Mouse (Mus musculus): Measurements from ENCODE around the gene Jmjd8. TPM values are rescaled to one million over a fixed set of nuclear protein-coding genes. Genes with fewer than 3 reads are reported as not detected.

Gene Jmjd8
- 13.2 and 16.7 TPM in 2 replicates for polyA plus RNA-seq (2011; ENCODE audit: insufficient read depth, insufficient read length, low read depth, missing spikeins)

DNA sequence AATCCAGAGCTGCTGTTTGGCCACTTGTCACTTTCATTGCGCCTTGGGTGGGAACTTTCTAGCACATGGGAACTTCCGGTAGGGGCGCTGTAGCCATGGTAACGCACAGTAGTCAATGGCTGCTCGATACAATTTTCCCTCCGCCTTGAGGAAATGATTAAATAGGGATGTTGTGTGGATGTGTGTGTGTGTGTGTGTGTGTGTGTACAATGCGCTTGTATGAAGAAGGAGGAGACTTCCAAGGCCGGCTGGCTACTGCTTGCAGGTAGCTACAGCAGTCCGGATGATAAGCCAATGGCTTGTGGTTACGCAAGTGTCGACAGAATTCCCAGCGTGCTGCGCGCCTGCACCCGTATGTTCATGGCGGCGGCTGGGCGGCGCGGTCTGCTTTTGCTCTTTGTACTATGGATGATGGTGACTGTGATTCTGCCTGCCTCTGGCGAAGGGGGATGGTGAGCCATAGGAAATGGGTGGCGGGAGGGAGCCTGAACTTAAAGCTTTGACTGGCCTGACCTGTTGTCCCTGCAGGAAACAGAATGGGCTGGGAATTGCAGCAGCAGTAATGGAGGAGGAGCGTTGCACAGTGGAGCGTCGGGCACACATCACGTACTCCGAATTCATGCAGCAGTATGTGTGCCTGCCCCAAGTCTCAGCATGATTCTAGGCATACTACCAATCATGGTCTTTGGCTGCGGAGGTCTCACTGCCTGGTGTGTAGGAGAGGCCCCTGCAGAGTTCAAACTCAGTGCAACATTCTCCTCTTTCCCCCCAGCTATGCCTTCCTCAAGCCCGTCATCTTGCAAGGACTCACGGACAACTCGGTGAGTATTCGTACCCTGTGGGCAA is at the start of gene Jmjd8:
TSS of gene Jmjd8 (plus strand) at position 156 of the 846 bp plus-strand sequence.
- Histone ChIP-seq H3K27ac (ENCODE audit: insufficient read depth, low read length) (peak within 1 kb of the TSS; percentile 23; the same call in 1 of the 2 replicates), H3K4me1 (ENCODE audit: control insufficient read depth, insufficient read depth, low read length) (no peaks in the 10 kb centered on the region), H3K9ac (ENCODE audit: low read depth, poor library complexity, severe bottlenecking) (peak within 1 kb of the TSS; percentile 36), H3K9me3 (replicated peaks; ENCODE audit: control insufficient read depth, insufficient read depth, low read length, poor library complexity, severe bottlenecking) (no peaks in the 10 kb centered on the region), H3K36me3 (ENCODE audit: control insufficient read depth, insufficient read depth, low read length, poor library complexity, severe bottlenecking) (peaks cover 16% of the 10 kb centered on the region), H3K27me3 (ENCODE audit: control insufficient read depth, insufficient read depth, low read length, poor library complexity, severe bottlenecking) (no peaks in the 10 kb centered on the region), H3K4me3 (ENCODE audit: low read depth, low read length) (peak within 1 kb of the TSS; percentile 81)
- TF ChIP-seq CTCF (IDR thresholded peaks at IDR 0.05; ENCODE audit: low read depth, low read length) (peak; percentile 15), POLR2A (IDR thresholded peaks at IDR 0.05; ENCODE audit: insufficient read depth, low read length) (peak; percentile 72), EP300 (IDR thresholded peaks at IDR 0.05; ENCODE audit: insufficient read depth, low read depth, low read length) (no peak)

DNA sequence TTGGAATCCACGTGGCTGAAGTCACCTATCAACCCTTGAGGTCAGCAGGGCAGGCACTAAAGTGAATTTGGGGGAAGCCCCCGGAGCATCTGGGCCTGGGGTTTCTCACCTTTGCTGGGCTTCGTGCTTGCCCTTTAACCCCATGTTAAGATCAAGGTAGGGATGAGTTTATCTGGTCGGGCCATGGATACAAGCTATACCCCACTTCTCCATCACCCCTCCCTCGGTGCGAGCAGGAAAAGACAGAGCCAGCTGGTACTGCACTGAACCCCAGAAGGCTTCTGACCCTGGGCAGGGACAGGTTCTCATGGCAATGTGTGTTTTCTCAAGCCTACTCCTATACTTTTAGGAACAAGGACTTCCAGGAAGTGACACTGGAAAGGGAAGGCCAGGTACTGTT is 47.3 kb upstream of the Jmjd8 start:
- H3K4me1 ChIP-seq (ENCODE audit: control insufficient read depth, insufficient read depth, low read length), result no peaks in the 10 kb centered on the region
- H3K36me3 ChIP-seq (ENCODE audit: control insufficient read depth, insufficient read depth, low read length, poor library complexity, severe bottlenecking), result peaks cover 4% of the 10 kb centered on the region
- H3K9me3 ChIP-seq (replicated peaks; ENCODE audit: control insufficient read depth, insufficient read depth, low read length, poor library complexity, severe bottlenecking), result no peaks in the 10 kb centered on the region
- no peak for TF ChIP-seq POLR2A (IDR thresholded peaks at IDR 0.05; ENCODE audit: insufficient read depth, low read length)
- H3K27me3 ChIP-seq (ENCODE audit: control insufficient read depth, insufficient read depth, low read length, poor library complexity, severe bottlenecking), result no peaks in the 10 kb centered on the region
- no peak overlapping the region for H3K4me3 ChIP-seq (ENCODE audit: low read depth, low read length)
- no peak overlapping the region for H3K9ac ChIP-seq (ENCODE audit: low read depth, poor library complexity, severe bottlenecking)
- H3K27ac ChIP-seq (ENCODE audit: insufficient read depth, low read length), result no peak overlapping the region

DNA sequence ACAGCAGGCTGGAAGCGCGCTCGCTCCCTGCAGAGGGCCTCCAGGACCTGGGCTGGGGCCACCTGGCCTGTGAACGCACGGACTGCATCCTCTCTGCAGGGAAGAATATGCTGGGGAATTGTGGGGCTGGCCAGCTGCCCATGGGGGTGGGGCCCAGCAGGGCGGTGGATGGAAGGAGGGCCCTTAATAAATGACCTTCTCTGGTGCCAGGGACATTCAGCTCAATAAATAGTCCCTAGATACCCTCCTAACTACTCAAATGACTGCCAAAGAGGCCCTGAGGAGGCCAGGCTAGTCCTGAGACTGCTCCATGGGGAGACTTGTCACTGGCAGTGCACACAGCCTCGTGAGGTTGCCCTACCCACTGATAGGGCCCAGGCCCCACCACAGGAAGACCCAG is 45.6 kb upstream of the Jmjd8 start:
- Histone ChIP-seq H3K4me1 (ENCODE audit: control insufficient read depth, insufficient read depth, low read length) (no peaks in the 10 kb centered on the region), H3K36me3 (ENCODE audit: control insufficient read depth, insufficient read depth, low read length, poor library complexity, severe bottlenecking) (peaks cover 4% of the 10 kb centered on the region), H3K4me3 (ENCODE audit: low read depth, low read length) (no peak overlapping the region), H3K27me3 (ENCODE audit: control insufficient read depth, insufficient read depth, low read length, poor library complexity, severe bottlenecking) (no peaks in the 10 kb centered on the region), H3K9me3 (replicated peaks; ENCODE audit: control insufficient read depth, insufficient read depth, low read length, poor library complexity, severe bottlenecking) (no peaks in the 10 kb centered on the region), H3K9ac (ENCODE audit: low read depth, poor library complexity, severe bottlenecking) (no peak overlapping the region), H3K27ac (ENCODE audit: insufficient read depth, low read length) (no peak overlapping the region)
- TF ChIP-seq POLR2A (IDR thresholded peaks at IDR 0.05; ENCODE audit: insufficient read depth, low read length), result no peak
- no peak for TF ChIP-seq CTCF (IDR thresholded peaks at IDR 0.05; ENCODE audit: low read depth, low read length)
- TF ChIP-seq EP300 (IDR thresholded peaks at IDR 0.05; ENCODE audit: insufficient read depth, low read depth, low read length), result no peak

DNA sequence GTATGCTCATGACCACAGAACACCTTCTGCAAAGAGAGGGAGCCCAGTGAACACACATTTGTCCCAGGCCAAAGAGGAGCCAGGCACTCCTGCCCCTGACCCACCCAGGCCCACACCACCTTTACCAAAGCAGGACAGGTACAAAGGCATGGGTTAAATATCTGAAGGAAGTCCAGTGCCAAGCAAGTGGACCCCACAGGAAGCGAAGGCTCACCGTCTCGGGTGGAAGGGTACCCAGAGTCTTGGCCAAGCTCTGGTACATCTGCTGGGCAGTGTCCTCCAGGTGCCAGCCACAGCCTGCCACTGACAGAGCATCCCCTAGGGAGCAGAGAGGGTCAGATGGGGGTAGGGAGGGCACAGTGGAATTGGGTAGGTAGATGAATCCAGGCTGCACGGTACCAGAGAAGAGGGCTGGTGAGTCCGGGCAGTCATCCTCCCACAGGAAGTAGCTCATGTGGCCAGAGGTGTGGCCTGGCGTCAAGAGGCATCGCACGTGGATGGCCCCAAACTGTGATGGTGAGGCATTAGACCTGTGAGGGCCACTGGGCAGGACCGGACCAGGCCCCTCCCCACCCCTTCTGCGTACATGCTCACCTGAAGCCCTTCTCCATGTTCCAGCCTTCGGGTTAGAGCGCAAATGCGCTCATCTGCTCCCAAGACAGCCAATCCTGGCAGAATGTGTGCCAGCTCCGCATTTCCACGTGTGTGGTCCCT is 44.6 kb upstream of the Jmjd8 start:
- Histone ChIP-seq H3K27me3 (ENCODE audit: control insufficient read depth, insufficient read depth, low read length, poor library complexity, severe bottlenecking) (no peaks in the 10 kb centered on the region), H3K27ac (ENCODE audit: insufficient read depth, low read length) (no peak overlapping the region), H3K9ac (ENCODE audit: low read depth, poor library complexity, severe bottlenecking) (no peak overlapping the region), H3K4me1 (ENCODE audit: control insufficient read depth, insufficient read depth, low read length) (no peaks in the 10 kb centered on the region), H3K4me3 (ENCODE audit: low read depth, low read length) (no peak overlapping the region), H3K9me3 (replicated peaks; ENCODE audit: control insufficient read depth, insufficient read depth, low read length, poor library complexity, severe bottlenecking) (no peaks in the 10 kb centered on the region), H3K36me3 (ENCODE audit: control insufficient read depth, insufficient read depth, low read length, poor library complexity, severe bottlenecking) (peaks cover 4% of the 10 kb centered on the region)
- no peak for TF ChIP-seq EP300 (IDR thresholded peaks at IDR 0.05; ENCODE audit: insufficient read depth, low read depth, low read length)
- TF ChIP-seq CTCF (IDR thresholded peaks at IDR 0.05; ENCODE audit: low read depth, low read length), result no peak
- no peak for TF ChIP-seq POLR2A (IDR thresholded peaks at IDR 0.05; ENCODE audit: insufficient read depth, low read length)

DNA sequence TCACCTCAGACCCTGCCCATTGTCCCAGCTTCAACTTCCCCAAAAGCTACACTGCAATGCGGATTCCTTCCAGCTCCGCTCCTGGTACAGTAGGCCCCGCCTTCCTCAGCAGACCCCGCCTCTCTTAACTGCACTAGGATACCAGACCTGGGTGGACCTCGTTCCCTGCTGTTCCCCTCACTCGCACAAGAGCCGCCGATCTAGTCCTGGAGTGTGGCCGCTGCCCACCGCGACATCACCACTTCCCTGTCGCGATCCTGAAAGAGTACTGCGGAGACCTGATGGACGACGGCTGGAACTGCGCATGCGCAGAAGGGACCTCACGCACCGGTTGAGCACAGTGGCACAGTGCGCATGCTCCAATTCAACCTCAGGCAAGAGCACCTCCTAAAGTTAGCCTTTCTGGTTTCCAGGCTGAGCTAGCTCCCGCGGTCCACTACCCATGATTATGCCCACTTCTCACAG is 43.4 kb upstream of the Jmjd8 start, which contains the start of gene Haghl:
TSS of gene Haghl (minus strand) at position 393 of the 465 bp plus-strand sequence.
- no peaks in the 10 kb centered on the region for H3K9me3 ChIP-seq (replicated peaks; ENCODE audit: control insufficient read depth, insufficient read depth, low read length, poor library complexity, severe bottlenecking)
- H3K36me3 ChIP-seq (ENCODE audit: control insufficient read depth, insufficient read depth, low read length, poor library complexity, severe bottlenecking), result peaks cover 4% of the 10 kb centered on the region
- peak within 1 kb of the TSS; percentile 37 for H3K9ac ChIP-seq (ENCODE audit: low read depth, poor library complexity, severe bottlenecking)
- TF ChIP-seq EP300 (IDR thresholded peaks at IDR 0.05; ENCODE audit: insufficient read depth, low read depth, low read length) (no peak), POLR2A (IDR thresholded peaks at IDR 0.05; ENCODE audit: insufficient read depth, low read length) (peak; percentile 66)
- H3K4me3 ChIP-seq (ENCODE audit: low read depth, low read length), result peak within 1 kb of the TSS; percentile 81
- H3K27me3 ChIP-seq (ENCODE audit: control insufficient read depth, insufficient read depth, low read length, poor library complexity, severe bottlenecking), result no peaks in the 10 kb centered on the region
- no peaks in the 10 kb centered on the region for H3K4me1 ChIP-seq (ENCODE audit: control insufficient read depth, insufficient read depth, low read length)
- no peak within 1 kb of the TSS; the same call in 1 of the 2 replicates for H3K27ac ChIP-seq (ENCODE audit: insufficient read depth, low read length)

Measured in ES-Bruce4 (cell line).